Mouse (Mus musculus) heart, postnatal 10 days (tissue): ENCODE data around the gene Bola3. TPM values are rescaled to one million over a fixed set of nuclear protein-coding genes. Genes with fewer than 3 reads are reported as not detected.

ENCODE experiments used
- DNase-seq, 2 experiments: peaks; one replicate each; pipeline ENCODE4 v3.0.0; 2021
- intact Hi-C: fragments of 180-260 bp; cut with DNase I; formaldehyde crosslinking; loops from one replicate; pipeline ENCODE4 v1.15.1; 2025
- total RNA-seq, 2 experiments: library from RNA; stranded (reverse); gene quantifications; 2 replicates each; pipeline ENCODE4 v1.2.3; 2021

The Bola3 gene
- total RNA-seq = 100 to 1,000 TPM; 235 to 249 TPM

DNA sequence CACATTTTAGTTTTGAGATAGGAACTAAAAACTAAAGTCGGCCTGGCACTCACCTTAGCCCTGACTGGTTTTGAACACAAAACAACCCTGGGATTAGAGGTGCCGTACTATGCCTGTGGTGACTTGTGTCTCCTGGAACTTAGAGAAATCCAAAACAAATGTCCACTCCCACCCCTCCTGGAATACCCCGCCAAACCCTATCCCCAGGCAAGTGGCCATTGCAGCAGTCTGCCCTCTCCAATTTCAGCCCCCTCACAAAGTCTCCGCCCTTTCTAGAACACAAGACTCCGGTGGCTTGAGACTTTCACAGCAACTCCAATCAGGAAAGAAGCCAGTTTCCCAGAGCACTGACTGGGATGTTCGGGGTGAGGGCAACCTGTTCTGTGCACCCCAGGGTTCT is at the start of gene Bola3:
Gene Bola3 (plus strand): TSS at position 275 of the 400 bp plus-strand sequence.
- intact Hi-C loops = no loop called here
- no peak for DNase-seq

DNA sequence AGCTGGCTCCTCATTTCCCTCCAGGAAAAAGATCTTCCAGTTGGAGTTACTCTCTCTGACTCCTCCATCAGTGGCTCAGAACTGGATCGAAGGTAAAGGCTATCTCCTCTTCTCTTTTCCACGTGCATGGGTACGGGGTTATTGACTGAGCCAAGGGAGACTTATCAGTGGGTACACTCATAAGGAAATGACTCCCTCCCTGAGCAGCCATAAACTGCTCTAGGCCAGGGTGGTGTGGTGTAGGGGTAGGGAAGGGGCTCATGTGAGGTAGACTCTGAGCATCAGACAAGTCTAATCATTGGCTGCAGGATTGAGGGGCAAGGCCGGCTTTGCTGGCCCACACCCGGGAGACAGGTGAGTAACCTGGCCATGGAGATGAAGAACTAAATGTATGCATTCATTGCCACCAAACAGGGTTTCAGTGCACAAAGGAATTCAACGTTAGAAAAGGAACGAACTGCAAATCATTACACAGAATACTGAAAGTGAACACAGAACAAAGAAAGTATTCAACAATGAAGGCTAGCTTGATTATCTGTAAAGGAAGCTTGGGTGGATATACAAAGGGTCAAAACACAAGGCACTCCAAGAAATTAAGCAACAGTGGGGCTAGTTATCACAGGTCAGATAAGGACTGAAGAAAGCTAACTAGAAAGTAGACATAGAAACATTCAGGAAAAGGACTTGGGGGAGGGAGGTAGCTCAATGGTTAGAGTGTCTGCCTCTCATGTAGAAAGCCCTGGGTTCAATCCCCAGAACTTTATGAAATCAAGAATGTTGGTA is 48.3 kb upstream of the Bola3 start:
- intact Hi-C loops = no loop called here

GRCm38 (mm10) chr6:83301294-83301693 is 47.7 kb upstream of the Bola3 start:
- no peak for DNase-seq
- intact Hi-C loops = no loop called here

More for the DNA sequence above, 48.3 kb upstream of the Bola3 start:
- DNase-seq = no peak

GRCm38 (mm10) chr6:83302264-83302663 is 46.7 kb upstream of the Bola3 start:
- intact Hi-C loops = no loop called here
- peak in 1 of 2 experiments; percentile 11 for DNase-seq

- no peak for DNase-seq
- intact Hi-C loops = no loop called here
These were observed 39.9 kb upstream of the Bola3 start for GRCm38 (mm10) chr6:83309017-83309416.

- DNase-seq = no peak
- intact Hi-C loops = no loop called here
These were observed 37.7 kb upstream of the Bola3 start for GRCm38 (mm10) chr6:83311206-83311605.

- DNase-seq = no peak
- intact Hi-C loops = no loop called here
These were observed 36.9 kb upstream of the Bola3 start for GRCm38 (mm10) chr6:83312021-83312420.

DNA sequence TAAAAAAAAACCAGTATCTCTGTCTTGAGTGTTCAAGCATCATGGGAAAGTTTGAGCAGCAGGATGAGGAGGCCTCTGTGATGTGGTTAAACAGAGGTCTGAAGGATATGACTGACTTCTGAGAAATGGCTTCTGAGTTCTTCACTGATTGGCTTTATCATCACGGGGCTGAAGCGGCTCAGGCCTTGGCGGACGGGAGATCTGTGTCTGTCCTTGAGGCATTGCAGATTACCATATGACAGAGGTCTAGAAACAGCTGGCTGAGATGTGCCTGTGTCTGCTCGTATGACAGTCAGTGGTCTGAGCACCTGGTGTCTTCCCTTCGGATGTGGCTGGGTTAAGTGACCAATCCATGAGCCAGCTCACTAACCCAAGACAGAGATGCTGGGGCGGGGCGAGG is 36.4 kb upstream of the Bola3 start:
- DNase-seq = no peak
- intact Hi-C loops = no loop called here

DNA sequence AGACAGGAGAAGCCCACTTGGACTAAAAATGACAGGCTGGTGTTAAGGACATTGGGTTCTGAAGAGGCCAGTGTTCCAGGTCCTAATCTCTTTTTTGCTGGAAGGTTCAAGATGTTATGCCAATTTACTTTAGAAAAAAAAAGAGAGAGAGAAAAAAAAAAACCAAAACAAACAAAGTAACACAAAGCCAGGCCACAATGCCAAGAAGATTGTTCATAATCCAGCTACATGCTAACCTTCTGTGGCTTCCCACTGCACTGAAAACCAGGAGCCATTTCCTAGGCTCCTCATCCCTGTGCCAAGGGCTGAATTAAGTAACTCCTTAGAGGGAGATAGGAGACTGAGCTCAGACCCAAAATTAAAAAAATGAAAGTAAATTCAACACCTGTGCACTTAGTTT is 33.7 kb upstream of the Bola3 start:
- DNase-seq = no peak
- intact Hi-C loops = no loop called here

GRCm38 (mm10) chr6:83316022-83316421 is 32.9 kb upstream of the Bola3 start:
- intact Hi-C loops = no loop called here
- peak in 1 of 2 experiments; percentile 7 for DNase-seq

DNA sequence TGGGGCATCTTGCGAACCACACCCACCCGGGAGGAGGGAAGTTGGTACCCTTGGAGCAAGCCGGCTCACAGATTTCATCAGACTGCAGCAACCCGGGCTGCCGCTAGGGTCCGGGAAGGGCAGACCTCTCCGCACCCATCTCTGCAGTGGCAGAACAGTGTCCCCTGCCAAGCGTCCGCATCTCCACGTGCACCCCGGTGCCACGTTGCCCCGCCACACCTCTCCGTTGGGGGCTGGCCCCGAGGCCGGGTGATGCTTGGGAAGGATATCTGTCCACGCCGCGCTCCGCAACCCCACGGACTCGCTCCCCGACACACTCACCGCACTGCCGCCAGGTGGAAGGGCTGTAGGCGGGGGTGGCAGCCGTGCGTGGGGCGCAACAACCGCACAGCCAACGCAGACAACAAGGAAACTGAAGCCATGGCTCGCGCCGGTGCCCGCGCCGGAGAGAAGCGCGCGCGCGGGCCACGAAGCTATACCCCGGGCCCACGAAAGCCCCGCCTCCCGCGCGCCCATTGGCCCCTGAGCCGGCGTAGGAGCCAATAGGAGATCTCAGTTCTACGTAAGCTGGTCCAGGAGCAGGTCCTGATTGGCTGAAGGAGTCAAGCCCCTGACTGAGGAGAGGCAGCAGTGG is 31.7 kb upstream of the Bola3 start:
- intact Hi-C loops = no loop called here

GRCm38 (mm10) chr6:83321927-83322326 is 27.0 kb upstream of the Bola3 start:
- intact Hi-C loops = loop anchor here (10.0 kb wide), 1 partner anchor 547 kb away; the partner anchor contains the start of gene Hk2

More for the DNA sequence above, 31.7 kb upstream of the Bola3 start:
- DNase-seq = peak; percentile 93 to 94

GRCm38 (mm10) chr6:83322794-83323193 is 26.2 kb upstream of the Bola3 start:
- DNase-seq = no peak
- intact Hi-C loops = loop anchor here (10.0 kb wide), 1 partner anchor 548 kb away; the partner anchor contains the start of gene Hk2

More at GRCm38 (mm10) chr6:83321927-83322326, 27.0 kb upstream of the Bola3 start:
- no peak for DNase-seq

DNA sequence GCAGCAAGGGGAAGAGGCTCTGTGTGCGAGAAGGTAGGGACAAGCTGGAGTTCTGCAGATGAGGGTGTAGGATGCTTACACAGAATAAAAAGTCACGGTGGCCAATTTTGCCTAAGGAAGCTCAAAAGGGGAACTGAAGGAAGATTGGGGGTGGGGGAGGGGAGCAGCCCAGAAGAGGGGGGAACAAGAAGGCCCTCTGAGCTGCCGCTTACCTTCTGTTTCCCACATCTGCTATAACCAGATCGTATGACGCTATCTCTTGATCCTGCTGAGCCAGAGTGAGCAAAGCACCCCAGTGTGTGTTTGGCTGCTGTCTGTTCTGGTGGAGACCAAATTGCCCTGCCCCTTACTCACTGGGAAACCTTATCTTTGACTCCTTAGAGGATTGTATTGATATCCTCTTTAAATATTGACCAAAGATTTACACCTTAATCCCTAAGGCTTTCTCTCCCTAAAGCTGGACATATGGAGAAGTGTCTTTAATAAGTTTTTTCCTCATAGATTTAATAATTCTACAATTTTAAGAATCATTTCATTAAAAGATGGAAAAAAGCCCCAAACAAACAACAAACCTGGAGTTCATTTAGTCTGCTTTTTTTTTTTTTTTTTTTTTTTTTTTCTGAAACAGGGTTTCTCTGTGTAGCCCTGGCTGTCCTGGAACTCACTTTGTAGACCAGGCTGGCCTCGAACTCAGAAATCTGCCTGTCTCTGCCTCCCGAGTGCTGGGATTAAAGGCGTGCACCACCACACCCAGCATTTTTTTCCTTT is 25.1 kb upstream of the Bola3 start:
- intact Hi-C loops = loop anchor here (10.0 kb wide), 1 partner anchor 549 kb away; the partner anchor contains the start of gene Hk2
- no peak for DNase-seq

- intact Hi-C loops = loop anchor here (10.0 kb wide), 1 partner anchor 551 kb away; the partner anchor contains the start of gene Hk2
- DNase-seq = peak; percentile 96 to 97
These were observed 23.2 kb upstream of the Bola3 start, which contains the start of the genes Mthfd2 and Mob1a for GRCm38 (mm10) chr6:83325525-83326393. TSS of gene Mthfd2 (minus strand) at chr6:83325908. TSS of gene Mob1a (plus strand) at chr6:83326016.

DNA sequence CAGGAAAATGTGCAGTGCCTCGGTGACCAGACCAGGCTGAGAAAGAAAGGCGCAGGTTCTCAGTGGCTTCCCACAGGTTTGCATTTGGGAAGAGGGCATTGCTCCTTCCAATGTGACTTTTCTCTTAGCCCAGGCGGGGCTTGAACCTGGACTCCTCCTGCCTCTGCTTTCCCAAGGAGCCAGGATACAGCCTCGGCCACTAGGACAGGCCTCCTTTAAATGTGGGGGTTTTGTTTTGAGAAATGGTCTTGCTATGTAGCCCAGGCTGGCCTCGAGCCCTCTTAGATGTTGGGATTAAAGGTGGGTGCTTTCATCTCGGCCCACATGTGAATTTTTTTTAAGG is 22.6 kb upstream of the Bola3 start:
- DNase-seq = no peak
- intact Hi-C loops = loop anchor here (10.0 kb wide), 1 partner anchor 552 kb away; the partner anchor contains the start of gene Hk2

DNA sequence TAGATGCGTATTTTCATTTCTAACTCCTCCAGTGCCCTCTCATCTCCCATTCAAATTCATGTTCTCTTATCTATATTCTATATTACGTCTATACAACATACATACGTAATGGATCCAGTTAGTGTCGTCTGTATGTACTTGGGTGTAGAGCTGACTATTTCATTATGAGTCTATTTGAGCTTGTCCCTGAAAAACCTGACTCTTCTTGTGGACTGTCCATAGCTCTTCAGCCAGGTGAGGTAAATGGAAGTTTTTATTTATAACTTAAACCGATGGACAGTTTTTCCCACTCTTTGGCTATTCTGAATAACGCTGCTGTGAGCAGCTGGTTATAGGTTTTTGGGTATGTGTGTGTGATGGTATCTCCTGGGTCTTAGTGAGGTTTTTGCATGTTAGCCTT is 22.2 kb upstream of the Bola3 start:
- intact Hi-C loops = loop anchor here (10.0 kb wide), 1 partner anchor 552 kb away; the partner anchor contains the start of gene Hk2
- DNase-seq = no peak

DNA sequence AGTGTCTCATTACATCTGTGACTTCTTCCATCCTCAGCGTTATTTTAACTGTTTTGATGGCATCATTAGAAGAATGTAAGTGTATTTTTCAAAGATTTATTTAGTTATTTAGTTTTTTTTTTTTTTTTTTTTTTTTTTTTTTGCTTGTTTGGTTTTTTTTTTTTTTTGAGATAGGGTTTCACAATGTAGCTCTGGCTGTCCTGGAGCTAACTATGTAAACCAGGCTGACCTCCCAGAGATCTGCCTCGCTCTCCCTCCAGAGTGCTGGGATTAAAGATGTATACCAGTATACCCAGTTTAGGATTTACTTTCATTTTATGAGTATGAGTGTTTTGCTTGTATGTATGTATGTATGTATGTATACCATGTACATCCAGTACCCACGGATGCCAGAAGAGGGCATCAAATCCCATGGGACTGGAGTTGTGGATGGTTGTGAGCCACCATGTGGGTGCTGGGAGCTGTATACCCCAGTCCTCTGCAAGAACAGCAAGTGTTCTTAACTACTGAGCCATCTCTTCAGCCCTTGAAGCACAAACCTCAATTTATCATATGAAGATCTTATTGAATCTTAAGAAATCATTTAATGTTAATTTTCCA is 21.3 kb upstream of the Bola3 start:
- intact Hi-C loops = loop anchor here (10.0 kb wide), 1 partner anchor 553 kb away; the partner anchor contains the start of gene Hk2
- DNase-seq = no peak

- intact Hi-C loops = no loop called here
These were observed 7.6 kb upstream of the Bola3 start for GRCm38 (mm10) chr6:83341387-83341786.

More at GRCm38 (mm10) chr6:83341387-83341786, 7.6 kb upstream of the Bola3 start:
- no peak for DNase-seq
